Mouse (Mus musculus): ENCODE results near the gene Mkrn2. TPM values are rescaled to one million over a fixed set of nuclear protein-coding genes. Genes with fewer than 3 reads are reported as not detected.
"Not testable (repeated sequence)": the region's sequence is repeated elsewhere in the genome, so short reads cannot be mapped to it uniquely, and the experiment has no call there.

The Mkrn2 gene
- polyA plus RNA-seq, 1 experiment: 42.8 TPM

- Histone ChIP-seq H3K4me3 (ENCODE audit: extremely low read depth, insufficient read depth, insufficient read length) (no peak overlapping the region), H3K36me3 (ENCODE audit: control insufficient read depth, insufficient read depth, low read length) (peaks cover 39% of the 10 kb centered on the region), H3K4me1 (ENCODE audit: control insufficient read depth, insufficient read depth, insufficient read length) (no peaks in the 10 kb centered on the region), H3K27me3 (ENCODE audit: control insufficient read depth, insufficient read depth, low read length) (no peaks in the 10 kb centered on the region), H3K27ac (ENCODE audit: insufficient read depth, low read length) (no peak overlapping the region)
- 89% methylated on average over 5 of the region's 5 CpGs for WGBS
- no peak for DNase-seq (ENCODE audit: low read depth in 1 of 2, low spot score in 2 of 2)
- TF ChIP-seq POLR2A (IDR thresholded peaks at IDR 0.05; ENCODE audit: low read depth, low read length): no peak
- TF ChIP-seq CTCF (IDR thresholded peaks at IDR 0.05; ENCODE audit: extremely low read depth, insufficient read depth, insufficient read length, insufficient replicate concordance): no peak
These were observed 24.4 kb downstream of the Mkrn2 start for GRCm38 (mm10) chr6:115626121-115626520.

GRCm38 (mm10) chr6:115631056-115631795 lies 29.5 kb downstream of the Mkrn2 start:
- Histone ChIP-seq H3K27ac (ENCODE audit: insufficient read depth, low read length) (no peak overlapping the region), H3K4me1 (ENCODE audit: control insufficient read depth, insufficient read depth, insufficient read length) (no peaks in the 10 kb centered on the region), H3K36me3 (ENCODE audit: control insufficient read depth, insufficient read depth, low read length) (peaks cover 42% of the 10 kb centered on the region), H3K27me3 (ENCODE audit: control insufficient read depth, insufficient read depth, low read length) (no peaks in the 10 kb centered on the region), H3K4me3 (ENCODE audit: extremely low read depth, insufficient read depth, insufficient read length) (no peak overlapping the region)
- 94% methylated on average over 3 of the region's 3 CpGs for WGBS
- no peak for TF ChIP-seq POLR2A (IDR thresholded peaks at IDR 0.05; ENCODE audit: low read depth, low read length)
- TF ChIP-seq CTCF (IDR thresholded peaks at IDR 0.05; ENCODE audit: extremely low read depth, insufficient read depth, insufficient read length, insufficient replicate concordance): no peak
- DNase-seq (ENCODE audit: low read depth in 1 of 2, low spot score in 2 of 2): no peak

GRCm38 (mm10) chr6:115634015-115634414 lies 32.3 kb downstream of the Mkrn2 start:
- 96% methylated on average over 2 of the region's 2 CpGs for WGBS
- Histone ChIP-seq H3K4me1 (ENCODE audit: control insufficient read depth, insufficient read depth, insufficient read length) (no peaks in the 10 kb centered on the region), H3K4me3 (ENCODE audit: extremely low read depth, insufficient read depth, insufficient read length) (no peak overlapping the region), H3K27me3 (ENCODE audit: control insufficient read depth, insufficient read depth, low read length) (no peaks in the 10 kb centered on the region), H3K27ac (ENCODE audit: insufficient read depth, low read length) (no peak overlapping the region), H3K36me3 (ENCODE audit: control insufficient read depth, insufficient read depth, low read length) (peaks cover 43% of the 10 kb centered on the region)
- TF ChIP-seq CTCF (IDR thresholded peaks at IDR 0.05; ENCODE audit: extremely low read depth, insufficient read depth, insufficient read length, insufficient replicate concordance): no peak
- no peak for TF ChIP-seq POLR2A (IDR thresholded peaks at IDR 0.05; ENCODE audit: low read depth, low read length)
- no peak for DNase-seq (ENCODE audit: low read depth in 1 of 2, low spot score in 2 of 2)

GRCm38 (mm10) chr6:115638188-115638587 lies 36.5 kb downstream of the Mkrn2 start:
- WGBS: 95% methylated on average over 7 of the region's 7 CpGs
- DNase-seq (ENCODE audit: low read depth in 1 of 2, low spot score in 2 of 2); H3K4me1 ChIP-seq (ENCODE audit: control insufficient read depth, insufficient read depth, insufficient read length); H3K27ac ChIP-seq (ENCODE audit: insufficient read depth, low read length); H3K4me3 ChIP-seq (ENCODE audit: extremely low read depth, insufficient read depth, insufficient read length); H3K27me3 ChIP-seq (ENCODE audit: control insufficient read depth, insufficient read depth, low read length): not testable (repeated sequence)
- peaks cover 31% of the 10 kb centered on the region for H3K36me3 ChIP-seq (ENCODE audit: control insufficient read depth, insufficient read depth, low read length)

DNA sequence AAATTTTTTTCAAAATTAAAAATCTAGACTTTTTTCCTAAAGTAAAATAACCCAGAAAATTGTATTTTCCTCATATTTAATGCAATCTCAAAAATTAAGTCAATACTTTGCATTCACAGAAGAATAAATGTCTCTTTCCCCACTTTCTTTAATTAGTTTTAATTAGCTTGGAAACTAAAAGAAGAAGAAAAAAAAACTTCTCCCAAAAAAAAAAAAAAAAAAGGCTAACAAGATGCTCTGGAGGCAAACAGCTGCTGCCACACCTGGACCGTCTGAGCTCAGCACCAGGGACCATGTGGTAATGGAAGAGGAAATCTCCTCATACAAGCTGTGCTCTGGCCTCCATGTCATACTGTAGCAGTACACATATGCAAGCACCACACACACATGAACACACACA lies 41.6 kb downstream of the Mkrn2 start:
- Histone ChIP-seq H3K36me3 (ENCODE audit: control insufficient read depth, insufficient read depth, low read length) (peaks cover 12% of the 10 kb centered on the region), H3K27me3 (ENCODE audit: control insufficient read depth, insufficient read depth, low read length) (no peaks in the 10 kb centered on the region), H3K4me3 (ENCODE audit: extremely low read depth, insufficient read depth, insufficient read length) (no peak overlapping the region), H3K27ac (ENCODE audit: insufficient read depth, low read length) (no peak overlapping the region), H3K4me1 (ENCODE audit: control insufficient read depth, insufficient read depth, insufficient read length) (no peaks in the 10 kb centered on the region; the same call in 1 of the 2 replicates)
- WGBS: 77% methylated on average over 1 of the region's 1 CpGs
- no peak for DNase-seq (ENCODE audit: low read depth in 1 of 2, low spot score in 2 of 2)
- TF ChIP-seq POLR2A (IDR thresholded peaks at IDR 0.05; ENCODE audit: low read depth, low read length): no peak

GRCm38 (mm10) chr6:115649792-115650365 lies 48.2 kb downstream of the Mkrn2 start:
- WGBS: 10% methylated on average over 1 of the region's 1 CpGs
- peaks cover 9% of the 10 kb centered on the region for H3K4me1 ChIP-seq (ENCODE audit: control insufficient read depth, insufficient read depth, insufficient read length)
- peak overlapping the region; percentile 73 for H3K27ac ChIP-seq (ENCODE audit: insufficient read depth, low read length)
- H3K27me3 ChIP-seq (ENCODE audit: control insufficient read depth, insufficient read depth, low read length): no peaks in the 10 kb centered on the region
- no peak for DNase-seq (ENCODE audit: low read depth in 1 of 2, low spot score in 2 of 2)
- 0 out of 2 replicates have a peak, but pooled peaks cover 1% of the 10 kb centered on the region for H3K36me3 ChIP-seq (ENCODE audit: control insufficient read depth, insufficient read depth, low read length)
- no peak for TF ChIP-seq POLR2A (IDR thresholded peaks at IDR 0.05; ENCODE audit: low read depth, low read length)
- TF ChIP-seq CTCF (IDR thresholded peaks at IDR 0.05; ENCODE audit: extremely low read depth, insufficient read depth, insufficient read length, insufficient replicate concordance): no peak
- H3K4me3 ChIP-seq (ENCODE audit: extremely low read depth, insufficient read depth, insufficient read length): no peak overlapping the region

All from spleen, adult 2 months (tissue).